Mouse (Mus musculus): ENCODE measurements around the gene Npm3.

Npm3 gene

GRCm38 (mm10) chr19:45742984-45743575 lies 6.3 kb downstream of the Npm3 start:
- TF ChIP-seq GATA4 (IDR thresholded peaks at IDR 0.05; ENCODE audit: insufficient replicate concordance, low read length) = no peak

GRCm38 (mm10) chr19:45742218-45742983 lies 7.0 kb downstream of the Npm3 start, which contains the start of gene Fgf8:
Gene Fgf8, minus strand, starts transcription at chr19:45742915.
- no peak for TF ChIP-seq GATA4 (IDR thresholded peaks at IDR 0.05; ENCODE audit: insufficient replicate concordance, low read length)

- TF ChIP-seq GATA4 (IDR thresholded peaks at IDR 0.05; ENCODE audit: insufficient replicate concordance, low read length) = no peak
Measured at GRCm38 (mm10) chr19:45741431-45742217, 7.8 kb downstream of the Npm3 start.

GRCm38 (mm10) chr19:45740817-45741216 lies 8.6 kb downstream of the Npm3 start:
- no peak for TF ChIP-seq GATA4 (IDR thresholded peaks at IDR 0.05; ENCODE audit: insufficient replicate concordance, low read length)

- no peak for TF ChIP-seq GATA4 (IDR thresholded peaks at IDR 0.05; ENCODE audit: insufficient replicate concordance, low read length)
Measured at GRCm38 (mm10) chr19:45740233-45740632, 9.2 kb downstream of the Npm3 start.

- no peak for TF ChIP-seq GATA4 (IDR thresholded peaks at IDR 0.05; ENCODE audit: insufficient replicate concordance, low read length)
Measured at GRCm38 (mm10) chr19:45738521-45738920, 10.9 kb downstream of the Npm3 start.

- TF ChIP-seq GATA4 (IDR thresholded peaks at IDR 0.05; ENCODE audit: insufficient replicate concordance, low read length) = no peak
Measured at GRCm38 (mm10) chr19:45737846-45738484, 11.4 kb downstream of the Npm3 start.

GRCm38 (mm10) chr19:45737208-45737845 lies 12.1 kb downstream of the Npm3 start:
- TF ChIP-seq GATA4 (IDR thresholded peaks at IDR 0.05; ENCODE audit: insufficient replicate concordance, low read length) = no peak

GRCm38 (mm10) chr19:45736855-45737207 lies 12.6 kb downstream of the Npm3 start:
- TF ChIP-seq GATA4 (IDR thresholded peaks at IDR 0.05; ENCODE audit: insufficient replicate concordance, low read length) = no peak

- no peak for TF ChIP-seq GATA4 (IDR thresholded peaks at IDR 0.05; ENCODE audit: insufficient replicate concordance, low read length)
Measured at GRCm38 (mm10) chr19:45736241-45736640, 13.2 kb downstream of the Npm3 start.

GRCm38 (mm10) chr19:45734762-45735161 lies 14.6 kb downstream of the Npm3 start:
- no peak for TF ChIP-seq GATA4 (IDR thresholded peaks at IDR 0.05; ENCODE audit: insufficient replicate concordance, low read length)

- TF ChIP-seq GATA4 (IDR thresholded peaks at IDR 0.05; ENCODE audit: insufficient replicate concordance, low read length) = no peak
Measured at GRCm38 (mm10) chr19:45734191-45734590, 15.2 kb downstream of the Npm3 start.

- no peak for TF ChIP-seq GATA4 (IDR thresholded peaks at IDR 0.05; ENCODE audit: insufficient replicate concordance, low read length)
Measured at GRCm38 (mm10) chr19:45733564-45733963, 15.8 kb downstream of the Npm3 start.

GRCm38 (mm10) chr19:45731658-45732057 lies 17.7 kb downstream of the Npm3 start:
- no peak for TF ChIP-seq GATA4 (IDR thresholded peaks at IDR 0.05; ENCODE audit: insufficient replicate concordance, low read length)

GRCm38 (mm10) chr19:45730042-45730441 lies 19.3 kb downstream of the Npm3 start:
- no peak for TF ChIP-seq GATA4 (IDR thresholded peaks at IDR 0.05; ENCODE audit: insufficient replicate concordance, low read length)

Data from liver, adult (tissue).